Mouse (Mus musculus) C2C12 (cell line): ENCODE measurements around the gene Ptprm. TPM values are rescaled to one million over a fixed set of nuclear protein-coding genes. Genes with fewer than 3 reads are reported as not detected.

Source experiments
- H3K27me3 ChIP-seq: one replicate; pipeline ENCODE4 v1.6.1; 2011; ENCODE audit not compliant: control insufficient read depth, insufficient read depth, insufficient read length
- H3K36me3 ChIP-seq: one replicate; pipeline ENCODE4 v1.6.1; 2011; ENCODE audit not compliant: control insufficient read depth, insufficient read depth
- H3K4me3 ChIP-seq: one replicate; pipeline ENCODE4 v1.5.1; 2011; ENCODE audit warnings: mild to moderate bottlenecking, control low read depth; ENCODE audit not compliant: poor library complexity, insufficient read depth, severe bottlenecking
- H3K79me2 ChIP-seq: one replicate; pipeline ENCODE4 v1.6.1; 2011; ENCODE audit not compliant: control insufficient read depth, insufficient read depth
- H3K79me3 ChIP-seq: one replicate; pipeline ENCODE4 v1.6.1; 2011; ENCODE audit warnings: low read depth, control low read depth
- H3ac ChIP-seq: one replicate; pipeline ENCODE3; 2011; ENCODE audit warnings: low read depth; ENCODE audit not compliant: control insufficient read depth, insufficient read length
- CEBPB ChIP-seq: IDR thresholded peaks from one replicate; pipeline ENCODE4 v1.6.1; 2011; ENCODE audit warnings: low read depth, mild to moderate bottlenecking, control low read depth, moderate library complexity
- CTCF ChIP-seq: IDR thresholded peaks from one replicate; pipeline ENCODE4 v1.5.1; 2011; ENCODE audit not compliant: control insufficient read depth, insufficient read depth, insufficient read length
- FOSL1 ChIP-seq: IDR thresholded peaks from one replicate; pipeline ENCODE4 v1.8.0; 2011; ENCODE audit warnings: mild to moderate bottlenecking, low read length; ENCODE audit not compliant: poor library complexity, insufficient read depth, severe bottlenecking
- MAX ChIP-seq: IDR thresholded peaks from one replicate; pipeline ENCODE4 v1.6.1; 2011; ENCODE audit warnings: mild to moderate bottlenecking, control low read depth
- MYOD1 ChIP-seq: IDR thresholded peaks from one replicate; pipeline ENCODE4 v1.6.1; 2011; ENCODE audit warnings: low read depth; ENCODE audit not compliant: control insufficient read depth, insufficient read length
- MYOG ChIP-seq: IDR thresholded peaks from one replicate; pipeline ENCODE4 v1.6.1; 2011; ENCODE audit not compliant: control insufficient read depth, insufficient read length; ENCODE audit errors: extremely low read depth
- USF1 ChIP-seq: IDR thresholded peaks from one replicate; pipeline ENCODE4 v1.6.1; 2011; ENCODE audit warnings: low read depth, mild to moderate bottlenecking, control low read depth, moderate library complexity
- polyA plus RNA-seq: library from polyadenylated mRNA; unstranded; fragments of >200 nt; fragmentation: generic; extraction: Trizol; gene quantifications from one replicate; pipeline ENCODE4 v1.2.1, GENCODE M21; 2012; ENCODE audit warnings: missing spikeins

Gene Ptprm
- polyA plus RNA-seq, 1 experiment = 4.4 TPM

DNA sequence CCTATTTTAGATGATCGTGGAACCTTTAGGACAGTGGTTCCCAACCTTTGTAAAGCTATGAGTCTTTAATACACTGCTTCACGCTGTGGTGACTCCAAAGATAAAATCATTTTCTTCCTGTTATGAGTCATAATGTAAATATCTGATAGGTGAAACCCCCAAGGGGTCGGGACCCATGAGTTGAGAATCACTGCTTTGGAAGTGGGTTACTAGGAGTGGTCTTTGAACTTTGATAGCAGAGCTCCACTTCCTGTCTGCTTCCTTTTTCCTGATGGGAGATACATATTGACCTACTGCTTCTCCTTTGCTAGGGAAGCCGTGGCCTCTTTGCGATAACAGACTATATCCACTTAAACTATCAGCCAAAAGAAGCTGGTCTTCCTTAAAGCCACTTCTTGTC lies 27.4 kb upstream of the Ptprm start:
- H3K4me3 ChIP-seq = no peak overlapping the region
- TF ChIP-seq CTCF (no peak), USF1 (no peak), MYOD1 (no peak), MYOG (no peak), FOSL1 (no peak), MAX (no peak), CEBPB (no peak)

DNA sequence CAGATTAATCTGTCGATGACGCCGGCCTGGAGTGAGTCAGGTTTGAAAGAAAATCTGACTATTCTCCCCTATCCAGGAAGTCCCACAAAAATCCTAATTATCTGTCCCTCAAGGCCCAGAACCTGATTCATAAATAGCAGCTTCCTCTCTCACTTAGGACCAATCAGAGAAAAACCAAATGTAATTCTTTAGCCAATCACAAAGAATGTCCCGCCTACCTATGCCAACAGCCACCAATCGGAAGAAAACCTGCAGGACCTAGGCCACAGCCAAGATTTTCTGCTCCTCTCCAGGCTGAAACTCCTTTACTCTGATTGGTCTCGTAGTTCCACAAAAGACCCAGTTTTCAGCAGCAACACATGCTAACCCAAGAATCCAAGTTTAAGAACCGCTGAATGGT lies 13.6 kb upstream of the Ptprm start:
- H3K4me3 ChIP-seq = no peak overlapping the region
- H3K79me3 ChIP-seq = no peaks in the 10 kb centered on the region
- no peak overlapping the region for H3ac ChIP-seq
- H3K79me2 ChIP-seq = no peaks in the 10 kb centered on the region
- no peaks in the 10 kb centered on the region for H3K36me3 ChIP-seq
- TF ChIP-seq FOSL1 (no peak), MYOD1 (no peak), MAX (no peak), CEBPB (no peak), CTCF (no peak), MYOG (no peak), USF1 (no peak)
- no peaks in the 10 kb centered on the region for H3K27me3 ChIP-seq

More for the DNA sequence above, 27.4 kb upstream of the Ptprm start:
- no peaks in the 10 kb centered on the region for H3K27me3 ChIP-seq
- H3K79me3 ChIP-seq = no peaks in the 10 kb centered on the region
- H3ac ChIP-seq = no peak overlapping the region
- H3K79me2 ChIP-seq = no peaks in the 10 kb centered on the region
- no peaks in the 10 kb centered on the region for H3K36me3 ChIP-seq

DNA sequence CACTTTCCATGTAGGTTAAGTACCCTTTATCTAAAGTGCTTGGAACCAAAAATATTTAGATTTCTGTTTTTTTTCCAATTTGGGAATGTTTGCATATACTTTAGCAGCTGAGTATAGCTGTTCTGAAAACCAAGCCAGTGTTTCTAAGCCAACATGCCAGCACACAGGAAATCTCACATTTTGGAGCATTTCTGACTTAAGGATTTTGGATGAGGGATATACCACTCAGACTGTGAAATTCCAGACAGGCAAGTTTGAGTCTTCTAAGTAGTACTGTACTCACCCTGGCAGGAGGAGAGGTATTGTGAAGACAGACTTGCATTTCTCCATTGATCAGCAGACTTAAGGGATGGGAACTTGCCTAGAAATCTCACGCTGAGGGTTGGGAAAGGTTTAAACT lies 10.2 kb upstream of the Ptprm start:
- Histone ChIP-seq H3K79me3 (no peaks in the 10 kb centered on the region), H3K4me3 (no peak overlapping the region), H3ac (no peak overlapping the region), H3K36me3 (no peaks in the 10 kb centered on the region), H3K27me3 (no peaks in the 10 kb centered on the region), H3K79me2 (no peaks in the 10 kb centered on the region)
- no peak for TF ChIP-seq CEBPB
- no peak for TF ChIP-seq FOSL1
- no peak for TF ChIP-seq USF1
- TF ChIP-seq MYOD1 = no peak
- TF ChIP-seq MAX = no peak
- no peak for TF ChIP-seq CTCF
- TF ChIP-seq MYOG = no peak

DNA sequence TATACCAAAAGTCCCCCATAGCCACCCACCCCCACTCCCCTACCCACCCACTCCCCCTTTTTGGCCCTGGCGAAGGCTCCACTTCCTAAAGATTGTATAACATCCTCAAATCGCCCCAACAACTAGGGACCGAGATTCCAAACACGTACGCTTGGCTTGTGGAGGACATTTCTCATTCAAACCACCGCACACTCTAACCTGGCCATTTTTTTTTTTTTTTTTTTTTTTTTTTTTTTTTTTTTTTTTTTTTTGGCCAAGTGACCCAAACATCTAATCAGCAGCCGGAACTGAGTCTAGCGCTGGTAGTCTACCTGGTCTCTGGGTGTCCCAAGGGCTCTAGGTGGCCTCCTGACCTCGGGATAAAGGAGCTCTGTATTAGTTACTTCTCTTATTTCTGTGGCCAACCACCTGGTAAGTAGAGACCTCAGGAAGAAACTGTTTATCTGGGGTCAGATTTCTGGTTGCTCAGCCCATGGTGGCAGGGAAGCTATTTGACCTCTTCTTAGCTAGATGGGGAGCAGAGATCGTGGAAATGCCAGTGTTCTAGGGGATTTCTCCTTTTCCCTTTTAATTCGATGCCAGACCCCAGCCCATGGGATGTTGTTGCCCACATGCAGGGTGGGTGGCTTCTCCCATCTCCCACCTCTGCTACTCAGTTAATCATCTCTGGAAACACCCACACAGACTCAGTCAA lies 9.3 kb upstream of the Ptprm start:
- no peaks in the 10 kb centered on the region for H3K27me3 ChIP-seq
- no peak for TF ChIP-seq FOSL1
- no peak for TF ChIP-seq MAX
- TF ChIP-seq USF1 = no peak
- no peak for TF ChIP-seq MYOD1
- TF ChIP-seq MYOG = no peak
- TF ChIP-seq CTCF = no peak
- TF ChIP-seq CEBPB = no peak

DNA sequence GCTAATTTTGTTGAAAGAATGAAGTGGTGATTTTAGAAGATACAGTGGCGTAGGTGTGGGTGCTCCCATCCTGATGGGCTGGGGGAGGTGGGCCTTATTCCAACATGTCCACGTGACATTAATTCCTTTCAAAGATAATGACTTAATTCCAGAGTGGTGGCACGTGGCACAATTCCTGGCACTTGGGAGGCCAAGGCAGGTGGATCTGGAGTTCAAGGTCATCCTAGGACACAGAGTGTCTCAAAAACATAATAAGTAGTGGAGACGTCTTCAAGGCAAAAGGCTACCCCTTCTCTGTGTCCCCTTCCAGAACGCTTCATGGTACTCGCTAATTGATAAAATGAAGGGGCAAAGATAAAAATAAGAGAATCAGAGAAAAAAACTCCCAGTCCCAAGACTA lies 7.9 kb upstream of the Ptprm start:
- H3K27me3 ChIP-seq = no peaks in the 10 kb centered on the region
- H3ac ChIP-seq = no peak overlapping the region
- no peaks in the 10 kb centered on the region for H3K79me3 ChIP-seq
- H3K79me2 ChIP-seq = no peaks in the 10 kb centered on the region
- TF ChIP-seq FOSL1 (no peak), MYOD1 (no peak), MYOG (no peak), CEBPB (no peak), CTCF (no peak), USF1 (no peak), MAX (no peak)
- H3K4me3 ChIP-seq = no peak overlapping the region
- no peaks in the 10 kb centered on the region for H3K36me3 ChIP-seq

More for the DNA sequence above, 9.3 kb upstream of the Ptprm start:
- Histone ChIP-seq H3ac (no peak overlapping the region), H3K79me2 (no peaks in the 10 kb centered on the region), H3K36me3 (no peaks in the 10 kb centered on the region), H3K79me3 (no peaks in the 10 kb centered on the region), H3K4me3 (no peak overlapping the region)
